Mouse (Mus musculus) midbrain, postnatal 0 days (tissue): ENCODE data around the gene Tbc1d15. TPM values are rescaled to one million over a fixed set of nuclear protein-coding genes. Genes with fewer than 3 reads are reported as not detected.

Source experiments
- ATAC-seq: fragments of 200-750 bp; cut with Nextera tagmentation; 2 replicates; pipeline ENCODE4 v1.8.0; 2017; ENCODE audit warnings: moderate number of reproducible peaks, mild to moderate bottlenecking, moderate TSS enrichment, moderate library complexity; ENCODE audit not compliant: low FRiP score
- DNase-seq: peaks from one replicate; pipeline ENCODE4 v3.0.0-alpha.2; 2015; ENCODE audit warnings: low spot score
- H3K27ac ChIP-seq: fragments of 300-500 bp; sonication (generic); 2 replicates; pipeline ENCODE4 v1.5.1; 2014; ENCODE audit warnings: low read depth, mild to moderate bottlenecking, low read length, mixed read lengths
- H3K27me3 ChIP-seq: fragments of 300-500 bp; sonication (generic); 2 replicates; pipeline ENCODE4 v1.6.1; 2014; ENCODE audit warnings: low read length, control low read depth, mixed read lengths; ENCODE audit not compliant: insufficient read depth
- H3K36me3 ChIP-seq: fragments of 300-500 bp; sonication (generic); 2 replicates; pipeline ENCODE4 v1.6.1; 2014; ENCODE audit warnings: low read length, control low read depth, mixed read lengths; ENCODE audit not compliant: insufficient read depth
- H3K4me1 ChIP-seq: fragments of 300-500 bp; sonication (generic); 2 replicates; pipeline ENCODE4 v1.6.1; 2014; ENCODE audit warnings: mild to moderate bottlenecking, control low read depth, antibody characterized with exemption, low read length, mixed read lengths; ENCODE audit not compliant: insufficient read depth
- H3K4me2 ChIP-seq: fragments of 300-500 bp; sonication (generic); 2 replicates; pipeline ENCODE4 v1.6.1; 2014; ENCODE audit warnings: low read depth, mild to moderate bottlenecking, low read length, mixed read lengths; ENCODE audit not compliant: poor library complexity, severe bottlenecking
- H3K4me3 ChIP-seq: fragments of 300-500 bp; sonication (generic); 2 replicates; pipeline ENCODE4 v1.5.1; 2014; ENCODE audit warnings: low read depth, mild to moderate bottlenecking, low read length, moderate library complexity
- H3K9ac ChIP-seq: fragments of 300-500 bp; sonication (generic); replicated peaks from 2 replicates; pipeline ENCODE4 v1.6.1; 2014; ENCODE audit warnings: mild to moderate bottlenecking, low read length, moderate library complexity, mixed read lengths; ENCODE audit not compliant: poor library complexity, severe bottlenecking
- H3K9me3 ChIP-seq: fragments of 300-500 bp; sonication (generic); 2 replicates; pipeline ENCODE4 v1.6.1; 2016; ENCODE audit warnings: low read length, control low read depth
- CTCF ChIP-seq: IDR thresholded peaks from 2 replicates; pipeline ENCODE4 v1.5.1; 2016; ENCODE audit warnings: antibody characterized with exemption, mild to moderate bottlenecking
- WGBS: fragments of 180-500 bp; shearing (Covaris S2); extraction: QIAGEN DNeasy Blood & Tissue Kit; methylation state at CpG from one replicate; pipeline ENCODE4 v1.1.7; 2014; 5-methylcytosine and 5-hydroxymethylcytosine counted together
- polyA plus RNA-seq: library from polyadenylated mRNA; unstranded; fragments of >200 nt; fragmentation: Nextera tagmentation; extraction: Ambion mirVana; gene quantifications from 2 replicates; pipeline ENCODE4 v1.2.1, GENCODE M21; 2015
- total RNA-seq: library from RNA; depleted of rRNA; stranded (reverse); fragments of >200 nt; gene quantifications from 2 replicates; pipeline ENCODE4 v1.2.3, GENCODE M21; 2014; rRNA removed

The Tbc1d15 gene
- total RNA-seq, result 6.5 and 11.0 TPM in 2 replicates
- polyA plus RNA-seq, result 27.2 and 28.3 TPM in 2 replicates

- WGBS, result under 1% methylated on average over 64 of the region's 67 CpGs
- H3K4me1 ChIP-seq, result peaks cover 7% of the 10 kb centered on the region
- H3K27me3 ChIP-seq, result no peaks in the 10 kb centered on the region
- DNase-seq, result peak; percentile 99
- no peaks in the 10 kb centered on the region for H3K9me3 ChIP-seq
- peak within 1 kb of the TSS; percentile 68 for H3K4me2 ChIP-seq
- peak within 1 kb of the TSS; percentile 99 for H3K4me3 ChIP-seq
- peak within 1 kb of the TSS; percentile 62; the same call in 1 of the 2 replicates for H3K27ac ChIP-seq
- ATAC-seq, result peak; percentile 98
- no peaks in the 10 kb centered on the region for H3K36me3 ChIP-seq
- H3K9ac ChIP-seq, result peak within 1 kb of the TSS; percentile 77
- TF ChIP-seq CTCF, result no peak
These were observed at the start of gene Tbc1d15 for GRCm38 (mm10) chr10:115251088-115251934. TSS of gene Tbc1d15 (minus strand) at chr10:115251467.

GRCm38 (mm10) chr10:115298683-115299082 is 47.4 kb upstream of the Tbc1d15 start:
- H3K4me1 ChIP-seq, result no peaks in the 10 kb centered on the region
- H3K9ac ChIP-seq, result no peak overlapping the region
- H3K36me3 ChIP-seq, result peaks cover 22% of the 10 kb centered on the region
- no peak for ATAC-seq
- H3K27me3 ChIP-seq, result no peaks in the 10 kb centered on the region
- no peak overlapping the region for H3K27ac ChIP-seq
- no peak for DNase-seq
- TF ChIP-seq CTCF, result no peak
- WGBS, result 90% methylated on average over 4 of the region's 4 CpGs
- no peaks in the 10 kb centered on the region for H3K9me3 ChIP-seq
- no peak overlapping the region for H3K4me3 ChIP-seq
- H3K4me2 ChIP-seq, result no peak overlapping the region

DNA sequence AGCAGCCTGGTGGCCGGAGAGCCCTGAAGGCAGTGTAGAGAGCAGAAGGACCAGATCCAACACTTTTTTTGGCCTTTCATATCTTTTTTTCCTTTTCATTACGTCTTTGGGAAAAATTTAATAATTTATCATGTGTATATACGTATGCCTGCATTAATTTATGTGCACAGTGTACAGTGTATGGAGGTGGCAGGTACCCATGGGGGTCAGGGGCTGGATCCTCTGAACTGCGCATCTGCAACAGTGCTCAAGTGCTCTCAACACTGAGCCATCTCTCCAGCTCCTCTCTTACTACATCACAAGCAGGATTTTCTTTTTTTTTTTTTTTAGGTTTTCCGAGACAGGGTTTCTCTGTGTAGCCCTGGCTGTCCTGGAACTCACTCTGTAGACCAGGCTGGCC is 46.3 kb upstream of the Tbc1d15 start:
- Histone ChIP-seq H3K9ac (no peak overlapping the region), H3K9me3 (no peaks in the 10 kb centered on the region), H3K4me1 (no peaks in the 10 kb centered on the region), H3K36me3 (peaks cover 29% of the 10 kb centered on the region), H3K4me3 (no peak overlapping the region), H3K27me3 (no peaks in the 10 kb centered on the region), H3K27ac (no peak overlapping the region), H3K4me2 (no peak overlapping the region)
- no peak for TF ChIP-seq CTCF
- WGBS, result 95% methylated on average over 5 of the region's 5 CpGs
- ATAC-seq (no peak), DNase-seq (no peak)

DNA sequence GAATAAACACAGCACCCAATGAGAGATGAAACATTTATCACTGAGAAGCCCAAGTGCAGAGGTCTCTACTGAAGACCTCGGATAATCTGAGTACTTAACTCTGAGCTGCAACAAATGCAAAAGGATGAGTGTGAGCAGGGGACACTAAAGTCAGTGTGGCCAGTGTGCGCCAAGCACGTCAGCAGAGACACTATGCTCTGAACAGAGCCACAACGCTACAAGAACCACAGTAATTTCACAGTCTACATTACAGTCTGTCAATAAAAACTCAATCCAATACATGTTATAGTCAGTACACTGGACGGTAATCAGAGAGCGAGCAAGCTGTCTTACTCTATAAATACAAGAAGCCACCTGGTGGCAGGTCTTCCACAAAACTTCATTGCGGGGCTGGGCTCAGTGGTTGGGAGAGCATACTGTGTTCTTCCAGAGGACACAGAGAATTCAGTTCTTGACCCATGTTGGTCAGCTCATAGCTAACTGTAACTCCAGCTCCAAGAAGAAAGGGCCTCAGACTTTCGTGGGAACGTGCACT is 45.2 kb upstream of the Tbc1d15 start:
- Histone ChIP-seq H3K27me3 (no peaks in the 10 kb centered on the region), H3K36me3 (peaks cover 32% of the 10 kb centered on the region), H3K27ac (no peak overlapping the region), H3K4me3 (no peak overlapping the region), H3K4me1 (no peaks in the 10 kb centered on the region), H3K9me3 (no peaks in the 10 kb centered on the region), H3K4me2 (no peak overlapping the region), H3K9ac (no peak overlapping the region)
- DNase-seq (peak; percentile 23), ATAC-seq (no peak)
- WGBS, result 83% methylated on average over 9 of the region's 9 CpGs
- peak; percentile 43 for TF ChIP-seq CTCF

DNA sequence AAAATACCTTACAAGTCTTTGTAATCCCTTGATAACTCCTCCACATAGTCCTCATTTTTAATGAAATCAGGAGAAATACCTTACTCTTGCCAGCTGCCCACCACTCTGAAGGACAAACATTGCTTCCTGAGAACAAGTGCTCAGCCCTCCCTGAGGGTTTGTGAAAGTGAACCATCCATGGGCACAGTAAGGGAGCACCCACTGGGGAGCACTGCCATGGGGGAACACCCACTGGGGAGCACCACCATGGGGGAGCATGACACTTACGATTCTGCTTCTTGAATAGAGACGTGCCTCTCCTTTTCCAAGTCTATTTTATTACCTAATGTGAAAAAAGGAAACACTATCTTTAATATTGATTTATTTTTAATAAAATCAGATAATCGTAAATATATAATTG is 43.9 kb upstream of the Tbc1d15 start:
- Histone ChIP-seq H3K4me2 (no peak overlapping the region), H3K27ac (no peak overlapping the region), H3K27me3 (no peaks in the 10 kb centered on the region), H3K4me1 (no peaks in the 10 kb centered on the region), H3K9ac (no peak overlapping the region), H3K9me3 (no peaks in the 10 kb centered on the region), H3K4me3 (no peak overlapping the region), H3K36me3 (peaks cover 33% of the 10 kb centered on the region)
- no peak for TF ChIP-seq CTCF
- DNase-seq (no peak), ATAC-seq (no peak)
- WGBS, result 96% methylated on average over 3 of the region's 3 CpGs

- 78% methylated on average over 7 of the region's 7 CpGs for WGBS
- H3K4me3 ChIP-seq, result no peak overlapping the region
- no peaks in the 10 kb centered on the region for H3K9me3 ChIP-seq
- ATAC-seq (no peak), DNase-seq (no peak)
- H3K4me2 ChIP-seq, result no peak overlapping the region
- TF ChIP-seq CTCF, result no peak
- H3K9ac ChIP-seq, result no peak overlapping the region
- H3K27ac ChIP-seq, result no peak overlapping the region
- no peaks in the 10 kb centered on the region for H3K27me3 ChIP-seq
- no peaks in the 10 kb centered on the region for H3K4me1 ChIP-seq
- H3K36me3 ChIP-seq, result peaks cover 28% of the 10 kb centered on the region
These were observed 43.4 kb upstream of the Tbc1d15 start for GRCm38 (mm10) chr10:115294715-115295114.
